Mouse (Mus musculus): ENCODE measurements around the gene Rcvrn. TPM values are rescaled to one million over a fixed set of nuclear protein-coding genes. Genes with fewer than 3 reads are reported as not detected.

Rcvrn gene
- total and polyA plus RNA-seq, 2 experiments from 2014 or later = not detected

DNA sequence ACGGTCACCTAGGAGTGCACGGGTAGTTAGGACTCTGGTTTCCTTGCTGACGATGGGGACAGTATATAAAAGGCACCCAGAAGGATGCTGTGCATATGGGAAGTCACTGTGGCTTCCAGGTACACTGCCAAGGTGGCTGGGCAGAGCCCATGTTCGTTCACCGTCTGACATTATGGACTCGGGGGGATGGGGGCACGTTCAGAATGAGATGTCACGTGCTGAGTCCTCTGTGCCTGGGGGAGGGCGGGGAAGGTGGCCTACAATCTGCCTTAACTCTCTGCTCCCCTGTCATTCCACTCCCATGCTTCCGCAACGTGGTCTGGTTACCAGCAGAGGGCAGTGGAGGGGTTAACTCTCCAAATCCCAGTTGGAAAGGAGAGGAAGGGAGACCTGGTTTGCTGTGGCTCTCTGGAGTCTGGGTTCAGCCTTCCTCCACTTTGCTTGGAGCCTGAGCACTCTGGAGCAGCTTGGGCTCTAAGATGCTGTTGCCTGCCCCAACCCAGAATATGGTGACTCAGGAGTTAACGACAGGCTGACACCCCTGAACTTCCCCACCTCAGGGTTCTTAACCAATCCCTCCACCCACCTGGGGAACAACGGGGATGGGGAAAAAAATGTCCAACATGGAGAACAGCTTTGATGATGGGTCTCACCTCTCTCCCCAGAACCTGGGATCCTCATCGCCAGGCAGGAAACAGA lies 42.8 kb upstream of the Rcvrn start:
- Histone ChIP-seq H3K4me2 (ENCODE audit: low read depth, low read length) (no peak overlapping the region), H3K36me3 (replicated peaks; ENCODE audit: control insufficient read depth, insufficient read depth, low read length) (no peaks in the 10 kb centered on the region), H3K4me3 (ENCODE audit: low read depth, low read length) (no peak overlapping the region), H3K9me3 (replicated peaks; ENCODE audit: control insufficient read depth, low read length) (no peaks in the 10 kb centered on the region), H3K9ac (replicated peaks; ENCODE audit: low read depth, low read length) (no peak overlapping the region), H3K27ac (ENCODE audit: low read depth) (no peak overlapping the region), H3K27me3 (ENCODE audit: control insufficient read depth, insufficient read depth, low read length) (no peaks in the 10 kb centered on the region), H3K4me1 (ENCODE audit: control insufficient read depth, insufficient read depth) (no peaks in the 10 kb centered on the region; the same call in 1 of the 2 replicates)
- WGBS = 16% methylated on average over 14 of the region's 14 CpGs
- ATAC-seq (ENCODE audit: insufficient read depth, low read depth) (no peak), DNase-seq (ENCODE audit: low spot score) (no peak)
- TF ChIP-seq EP300 (IDR thresholded peaks at IDR 0.05; ENCODE audit: low read depth) = no peak
- TF ChIP-seq CTCF (IDR thresholded peaks at IDR 0.05; ENCODE audit: low read depth) = peak; percentile 76

DNA sequence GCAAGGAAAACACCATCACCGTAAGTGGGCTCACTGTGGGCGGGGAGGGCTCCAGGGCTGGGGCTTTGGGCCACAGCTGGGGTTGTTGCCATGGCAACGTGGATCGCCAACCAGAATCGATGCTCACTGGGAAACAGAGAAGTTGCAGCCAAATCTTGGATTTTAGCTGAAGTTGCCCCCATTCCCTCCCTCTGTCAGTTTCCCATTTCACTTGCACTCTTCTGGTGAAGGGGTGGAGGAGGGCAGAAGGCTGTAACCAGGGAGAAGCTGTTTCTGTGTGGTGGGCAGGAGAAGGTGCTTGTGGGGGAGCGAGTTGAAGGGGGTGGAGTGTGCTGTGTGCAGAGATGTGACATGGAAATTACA lies 42.3 kb upstream of the Rcvrn start:
- ATAC-seq (ENCODE audit: insufficient read depth, low read depth) (no peak), DNase-seq (ENCODE audit: low spot score) (no peak)
- H3K36me3 ChIP-seq (replicated peaks; ENCODE audit: control insufficient read depth, insufficient read depth, low read length) = no peaks in the 10 kb centered on the region
- WGBS = 49% methylated on average over 6 of the region's 6 CpGs
- TF ChIP-seq CTCF (IDR thresholded peaks at IDR 0.05; ENCODE audit: low read depth) (no peak), EP300 (IDR thresholded peaks at IDR 0.05; ENCODE audit: low read depth) (no peak)
- H3K4me1 ChIP-seq (ENCODE audit: control insufficient read depth, insufficient read depth) = no peaks in the 10 kb centered on the region; the same call in 1 of the 2 replicates
- no peak overlapping the region for H3K4me2 ChIP-seq (ENCODE audit: low read depth, low read length)
- no peak overlapping the region for H3K27ac ChIP-seq (ENCODE audit: low read depth)
- H3K4me3 ChIP-seq (ENCODE audit: low read depth, low read length) = no peak overlapping the region
- no peaks in the 10 kb centered on the region for H3K27me3 ChIP-seq (ENCODE audit: control insufficient read depth, insufficient read depth, low read length)
- no peak overlapping the region for H3K9ac ChIP-seq (replicated peaks; ENCODE audit: low read depth, low read length)
- H3K9me3 ChIP-seq (replicated peaks; ENCODE audit: control insufficient read depth, low read length) = no peaks in the 10 kb centered on the region

DNA sequence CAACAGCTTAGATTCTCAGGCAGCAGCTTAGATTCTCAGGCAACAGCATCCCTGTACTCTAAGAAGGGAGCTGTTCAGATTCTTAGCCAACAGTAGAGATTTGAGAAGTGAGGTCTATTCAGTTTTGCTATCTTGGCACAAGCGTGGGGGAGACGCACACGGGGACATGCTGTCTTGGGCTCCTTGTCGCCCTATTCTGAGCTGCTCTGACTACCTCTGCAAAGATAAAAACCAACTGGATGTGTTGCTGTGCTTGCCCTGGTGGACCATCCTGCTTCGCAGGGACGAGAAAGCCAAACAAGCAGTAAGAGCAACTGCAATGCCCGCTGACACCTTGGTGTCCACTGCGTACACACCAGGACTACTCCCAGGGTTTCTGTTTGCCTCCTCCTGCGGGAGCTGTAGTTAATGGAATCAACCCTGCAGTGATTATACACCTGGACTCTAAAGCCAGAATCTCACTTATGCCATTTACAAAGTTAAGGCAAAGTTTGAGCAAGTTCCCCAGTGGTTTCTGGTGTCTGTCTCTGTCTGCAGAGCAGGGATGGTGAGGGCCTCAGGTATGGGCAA lies 41.5 kb upstream of the Rcvrn start:
- H3K9ac ChIP-seq (replicated peaks; ENCODE audit: low read depth, low read length) = no peak overlapping the region; the same call in 1 of the 2 replicates
- H3K9me3 ChIP-seq (replicated peaks; ENCODE audit: control insufficient read depth, low read length) = no peaks in the 10 kb centered on the region
- H3K27ac ChIP-seq (ENCODE audit: low read depth) = no peak overlapping the region
- no peak overlapping the region for H3K4me3 ChIP-seq (ENCODE audit: low read depth, low read length)
- no peaks in the 10 kb centered on the region for H3K36me3 ChIP-seq (replicated peaks; ENCODE audit: control insufficient read depth, insufficient read depth, low read length)
- no peak overlapping the region for H3K4me2 ChIP-seq (ENCODE audit: low read depth, low read length)
- no peaks in the 10 kb centered on the region for H3K27me3 ChIP-seq (ENCODE audit: control insufficient read depth, insufficient read depth, low read length)
- TF ChIP-seq CTCF (IDR thresholded peaks at IDR 0.05; ENCODE audit: low read depth) = no peak
- WGBS = 86% methylated on average over 9 of the region's 9 CpGs
- no peaks in the 10 kb centered on the region; the same call in 1 of the 2 replicates for H3K4me1 ChIP-seq (ENCODE audit: control insufficient read depth, insufficient read depth)
- ATAC-seq (ENCODE audit: insufficient read depth, low read depth) (no peak), DNase-seq (ENCODE audit: low spot score) (no peak)

DNA sequence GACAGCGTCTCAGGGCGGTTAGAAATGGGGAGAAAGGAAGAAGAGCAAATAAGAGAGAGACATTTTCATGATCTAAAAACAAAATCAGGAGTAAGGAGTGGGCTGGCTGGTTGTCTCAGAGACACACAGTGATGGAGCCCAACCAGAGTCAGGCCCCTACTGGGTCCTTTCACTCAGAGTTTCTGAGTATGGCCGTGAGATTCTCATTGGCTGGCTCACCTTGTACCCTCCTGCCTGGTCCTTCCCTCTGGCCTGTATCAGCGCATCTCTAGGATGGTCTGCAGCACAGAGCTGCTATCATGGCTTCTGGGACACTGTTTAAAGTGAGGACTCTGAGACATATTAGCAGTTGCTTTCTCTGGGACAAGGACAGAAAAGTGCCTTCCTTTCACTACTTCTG lies 40.6 kb upstream of the Rcvrn start:
- no peaks in the 10 kb centered on the region for H3K27me3 ChIP-seq (ENCODE audit: control insufficient read depth, insufficient read depth, low read length)
- no peak for DNase-seq (ENCODE audit: low spot score)
- 88% methylated on average over 4 of the region's 4 CpGs for WGBS
- H3K9ac ChIP-seq (replicated peaks; ENCODE audit: low read depth, low read length) = no peak overlapping the region
- TF ChIP-seq EP300 (IDR thresholded peaks at IDR 0.05; ENCODE audit: low read depth) = no peak
- TF ChIP-seq CTCF (IDR thresholded peaks at IDR 0.05; ENCODE audit: low read depth) = no peak
- ATAC-seq (ENCODE audit: insufficient read depth, low read depth) = no peak
- no peak overlapping the region for H3K27ac ChIP-seq (ENCODE audit: low read depth)
- no peak overlapping the region for H3K4me3 ChIP-seq (ENCODE audit: low read depth, low read length)
- H3K36me3 ChIP-seq (replicated peaks; ENCODE audit: control insufficient read depth, insufficient read depth, low read length) = no peaks in the 10 kb centered on the region
- no peaks in the 10 kb centered on the region for H3K9me3 ChIP-seq (replicated peaks; ENCODE audit: control insufficient read depth, low read length)
- no peak overlapping the region for H3K4me2 ChIP-seq (ENCODE audit: low read depth, low read length)
- no peaks in the 10 kb centered on the region; the same call in 1 of the 2 replicates for H3K4me1 ChIP-seq (ENCODE audit: control insufficient read depth, insufficient read depth)

DNA sequence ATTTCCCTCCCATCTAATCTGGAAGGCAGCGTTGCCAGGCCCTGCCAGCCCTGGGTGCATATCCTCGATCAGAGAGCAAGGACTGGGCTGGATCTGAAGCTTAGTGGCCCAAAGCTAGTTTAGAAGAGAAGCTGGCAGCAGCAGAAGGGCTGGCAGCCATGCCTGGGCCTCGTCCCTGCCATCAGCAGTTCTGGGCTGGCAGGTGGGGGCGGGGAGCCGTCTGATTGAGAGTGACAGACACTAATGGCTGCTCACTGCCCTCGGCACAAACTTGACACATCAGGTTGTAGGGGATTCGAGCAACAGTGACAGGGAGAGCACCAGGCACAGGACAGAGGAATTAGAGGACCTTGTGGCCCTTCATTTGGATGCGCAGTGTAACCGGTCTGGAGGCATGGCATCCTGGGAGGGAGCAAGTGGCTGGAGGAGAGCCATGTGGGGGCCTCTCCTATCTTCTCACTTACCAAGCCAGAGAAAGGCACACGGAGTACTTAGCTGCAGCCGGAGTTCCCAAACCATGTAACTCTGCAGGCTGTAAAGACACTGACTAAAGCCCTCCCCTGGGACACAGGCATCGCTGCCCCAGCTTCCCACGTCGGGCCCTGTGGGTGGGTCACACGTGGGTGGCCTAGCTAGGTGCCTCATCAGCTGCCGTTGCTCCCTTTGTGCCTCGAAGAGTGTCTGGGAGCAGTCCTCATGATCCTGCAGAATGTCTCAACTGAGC lies 39.7 kb upstream of the Rcvrn start:
- H3K9me3 ChIP-seq (replicated peaks; ENCODE audit: control insufficient read depth, low read length) = no peaks in the 10 kb centered on the region
- no peak overlapping the region for H3K9ac ChIP-seq (replicated peaks; ENCODE audit: low read depth, low read length)
- no peaks in the 10 kb centered on the region for H3K36me3 ChIP-seq (replicated peaks; ENCODE audit: control insufficient read depth, insufficient read depth, low read length)
- peak; percentile 12; the same call in 1 of the 2 replicates for ATAC-seq (ENCODE audit: insufficient read depth, low read depth)
- WGBS = 50% methylated on average over 17 of the region's 17 CpGs
- no peak overlapping the region for H3K4me2 ChIP-seq (ENCODE audit: low read depth, low read length)
- H3K27ac ChIP-seq (ENCODE audit: low read depth) = no peak overlapping the region
- no peak for DNase-seq (ENCODE audit: low spot score)
- no peak overlapping the region for H3K4me3 ChIP-seq (ENCODE audit: low read depth, low read length)
- TF ChIP-seq CTCF (IDR thresholded peaks at IDR 0.05; ENCODE audit: low read depth) (no peak), EP300 (IDR thresholded peaks at IDR 0.05; ENCODE audit: low read depth) (no peak)
- H3K27me3 ChIP-seq (ENCODE audit: control insufficient read depth, insufficient read depth, low read length) = no peaks in the 10 kb centered on the region
- H3K4me1 ChIP-seq (ENCODE audit: control insufficient read depth, insufficient read depth) = no peaks in the 10 kb centered on the region; the same call in 1 of the 2 replicates
